Mouse (Mus musculus) limb, embryonic 15.5 days (tissue): Measurements from ENCODE around the gene Art3. TPM values are rescaled to one million over a fixed set of nuclear protein-coding genes. Genes with fewer than 3 reads are reported as not detected.

ENCODE experiments used
- ATAC-seq: fragments of 200-750 bp; cut with Nextera tagmentation; 2 replicates; pipeline ENCODE4 v1.8.0; 2017; ENCODE audit warnings: low read depth, moderate TSS enrichment; ENCODE audit not compliant: insufficient number of reproducible peaks, low FRiP score, low TSS enrichment
- H3K27ac ChIP-seq: fragments of 300-500 bp; sonication (generic); 2 replicates; pipeline ENCODE4 v1.5.1; 2015; ENCODE audit warnings: moderate library complexity, mild to moderate bottlenecking, inconsistent platforms
- H3K27me3 ChIP-seq: fragments of 300-500 bp; sonication (generic); 2 replicates; pipeline ENCODE4 v1.6.1; 2015; ENCODE audit warnings: inconsistent platforms
- H3K36me3 ChIP-seq: fragments of 300-500 bp; sonication (generic); 2 replicates; pipeline ENCODE4 v1.6.1; 2015; ENCODE audit warnings: inconsistent platforms
- H3K4me1 ChIP-seq: fragments of 300-500 bp; sonication (generic); 2 replicates; pipeline ENCODE4 v1.6.1; 2015; ENCODE audit warnings: inconsistent platforms
- H3K4me2 ChIP-seq: fragments of 300-500 bp; sonication (generic); 2 replicates; pipeline ENCODE4 v1.6.1; 2015; ENCODE audit warnings: mild to moderate bottlenecking, inconsistent platforms
- H3K4me3 ChIP-seq: fragments of 300-500 bp; sonication (generic); 2 replicates; pipeline ENCODE4 v1.5.1; 2015; ENCODE audit warnings: mild to moderate bottlenecking, inconsistent platforms
- H3K9ac ChIP-seq: fragments of 300-500 bp; sonication (generic); 2 replicates; pipeline ENCODE4 v1.6.1; 2015; ENCODE audit warnings: inconsistent platforms
- H3K9me3 ChIP-seq: fragments of 300-500 bp; sonication (generic); 2 replicates; pipeline ENCODE4 v1.6.1; 2016; ENCODE audit warnings: inconsistent platforms
- WGBS: fragments of 180-500 bp; shearing (Covaris S2); methylation state at CpG from one replicate; pipeline ENCODE4 v1.1.7; 2015; 5-methylcytosine and 5-hydroxymethylcytosine counted together
- polyA plus RNA-seq: library from polyadenylated mRNA; unstranded; fragments of >200 nt; fragmentation: Nextera tagmentation; extraction: Ambion mirVana; gene quantifications from 2 replicates; pipeline ENCODE4 v1.2.1, GENCODE M21; 2015

Gene Art3
- polyA plus RNA-seq, 1 experiment from 2014 or later = 7.3 TPM

- Histone ChIP-seq H3K27ac (no peak overlapping the region), H3K4me1 (peaks cover 9% of the 10 kb centered on the region; the same call in 1 of the 2 replicates), H3K4me3 (no peak overlapping the region), H3K4me2 (no peak overlapping the region), H3K9ac (no peak overlapping the region), H3K27me3 (no peaks in the 10 kb centered on the region), H3K36me3 (no peaks in the 10 kb centered on the region), H3K9me3 (no peaks in the 10 kb centered on the region)
- ATAC-seq = no peak
- 45% methylated on average over 7 of the region's 7 CpGs for WGBS
These were observed 53.2 kb downstream of the Art3 start for GRCm38 (mm10) chr5:92384855-92385254.

DNA sequence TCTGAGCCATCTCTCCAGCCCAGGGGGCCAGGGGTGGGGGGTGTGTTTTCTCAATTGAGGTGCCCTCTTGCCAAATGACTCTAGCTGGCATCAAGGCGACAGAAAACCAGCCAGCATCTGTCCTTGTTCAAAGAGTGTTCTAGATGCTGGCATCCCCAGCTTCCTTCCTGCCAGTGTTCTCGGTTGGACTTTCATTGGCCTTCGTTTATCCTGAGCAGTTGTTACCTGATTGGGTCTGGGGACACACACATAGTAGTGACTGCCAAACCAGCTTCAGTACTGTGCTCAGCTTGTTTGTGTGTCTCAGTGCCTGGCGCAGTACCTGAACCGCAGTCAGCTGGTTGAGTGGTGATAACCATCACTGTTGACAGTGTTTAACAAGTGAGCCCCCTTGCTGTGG, 54.5 kb downstream of the Art3 start:
- no peak for ATAC-seq
- peaks cover 9% of the 10 kb centered on the region; the same call in 1 of the 2 replicates for H3K4me1 ChIP-seq

GRCm38 (mm10) chr5:92386643-92387042, 55.0 kb downstream of the Art3 start:
- no peak overlapping the region for H3K9ac ChIP-seq
- WGBS = 28% methylated on average over 6 of the region's 6 CpGs
- H3K36me3 ChIP-seq = no peaks in the 10 kb centered on the region
- H3K27me3 ChIP-seq = peaks cover 10% of the 10 kb centered on the region; the same call in 1 of the 2 replicates
- H3K27ac ChIP-seq = no peak overlapping the region
- no peak for ATAC-seq
- H3K4me1 ChIP-seq = peaks cover 7% of the 10 kb centered on the region; the same call in 1 of the 2 replicates
- H3K4me3 ChIP-seq = no peak overlapping the region
- H3K4me2 ChIP-seq = no peak overlapping the region
- H3K9me3 ChIP-seq = no peaks in the 10 kb centered on the region

More for the DNA sequence above, 54.5 kb downstream of the Art3 start:
- H3K9ac ChIP-seq = no peak overlapping the region
- no peak overlapping the region for H3K27ac ChIP-seq
- H3K9me3 ChIP-seq = no peaks in the 10 kb centered on the region
- 0 out of 2 replicates have a peak, but pooled peaks cover 4% of the 10 kb centered on the region for H3K27me3 ChIP-seq
- WGBS = 84% methylated on average over 5 of the region's 5 CpGs
- no peaks in the 10 kb centered on the region for H3K36me3 ChIP-seq
- no peak overlapping the region for H3K4me2 ChIP-seq
- no peak overlapping the region for H3K4me3 ChIP-seq

- Histone ChIP-seq H3K9ac (no peak overlapping the region), H3K27me3 (peaks cover 18% of the 10 kb centered on the region), H3K4me3 (no peak overlapping the region), H3K9me3 (no peaks in the 10 kb centered on the region), H3K4me1 (peaks cover 10% of the 10 kb centered on the region; the same call in 1 of the 2 replicates), H3K27ac (no peak overlapping the region), H3K36me3 (no peaks in the 10 kb centered on the region), H3K4me2 (no peak overlapping the region)
- 57% methylated on average over 11 of the region's 11 CpGs for WGBS
- no peak for ATAC-seq
These were observed 55.8 kb downstream of the Art3 start for GRCm38 (mm10) chr5:92387433-92387832.

DNA sequence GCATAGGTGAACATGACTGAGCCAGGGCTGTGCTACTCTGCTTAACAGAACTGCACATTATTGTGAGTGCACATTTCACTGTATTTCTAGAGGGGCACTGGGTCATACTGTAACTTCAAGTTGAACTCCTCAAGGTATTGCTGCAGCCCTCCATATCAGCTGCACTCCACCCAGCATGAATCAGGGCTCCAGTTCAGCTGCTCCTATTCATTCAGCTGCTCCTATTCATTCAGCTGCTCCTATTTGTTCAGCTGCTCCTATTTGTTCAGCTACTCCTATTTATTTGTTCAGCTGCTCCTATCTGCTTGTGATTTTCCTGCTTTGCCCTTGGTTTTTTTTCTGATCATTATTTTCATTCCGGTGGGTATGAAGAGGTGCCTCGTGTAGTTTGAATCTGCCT, 58.4 kb downstream of the Art3 start:
- Histone ChIP-seq H3K36me3 (no peaks in the 10 kb centered on the region), H3K4me2 (no peak overlapping the region), H3K9ac (no peak overlapping the region), H3K4me3 (no peak overlapping the region), H3K4me1 (peaks cover 10% of the 10 kb centered on the region; the same call in 1 of the 2 replicates), H3K27ac (no peak overlapping the region), H3K27me3 (peaks cover 24% of the 10 kb centered on the region), H3K9me3 (no peaks in the 10 kb centered on the region)
- ATAC-seq = no peak
- WGBS = 89% methylated on average over 2 of the region's 2 CpGs

GRCm38 (mm10) chr5:92390615-92391014, 59.0 kb downstream of the Art3 start:
- H3K4me1 ChIP-seq = peaks cover 10% of the 10 kb centered on the region; the same call in 1 of the 2 replicates
- peaks cover 24% of the 10 kb centered on the region for H3K27me3 ChIP-seq
- 65% methylated on average over 8 of the region's 8 CpGs for WGBS
- no peak overlapping the region for H3K4me2 ChIP-seq
- no peak overlapping the region for H3K4me3 ChIP-seq
- H3K27ac ChIP-seq = peak overlapping the region; percentile 27; the same call in 1 of the 2 replicates
- H3K9me3 ChIP-seq = no peaks in the 10 kb centered on the region
- no peaks in the 10 kb centered on the region for H3K36me3 ChIP-seq
- ATAC-seq = no peak
- no peak overlapping the region for H3K9ac ChIP-seq

- ATAC-seq = no peak
- H3K36me3 ChIP-seq = no peaks in the 10 kb centered on the region
- 42% methylated on average over 18 of the region's 18 CpGs for WGBS
These were observed 60.9 kb downstream of the Art3 start for GRCm38 (mm10) chr5:92392542-92392941.

DNA sequence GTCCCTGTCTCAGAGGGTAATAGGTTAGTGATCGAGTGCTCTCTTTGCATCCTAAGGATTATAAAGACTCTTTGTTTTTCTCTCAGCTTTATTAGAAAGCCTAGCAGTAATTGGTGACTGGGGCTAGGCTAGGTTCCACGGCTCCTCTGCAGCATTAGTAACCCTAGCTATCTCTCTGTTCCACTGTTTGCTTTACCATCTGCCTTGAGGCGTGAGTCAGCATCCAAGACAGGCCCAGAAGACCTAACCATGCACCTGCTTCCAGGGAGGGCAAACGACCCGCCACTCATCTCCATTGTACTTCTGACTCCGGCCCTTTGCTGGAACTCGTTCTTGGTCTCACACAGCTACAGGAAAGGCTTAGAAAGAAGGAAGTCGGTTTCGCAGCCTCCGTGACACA, 62.2 kb downstream of the Art3 start:
- H3K9ac ChIP-seq = no peak overlapping the region
- 68% methylated on average over 10 of the region's 10 CpGs for WGBS
- no peak overlapping the region for H3K4me3 ChIP-seq
- H3K36me3 ChIP-seq = no peaks in the 10 kb centered on the region
- H3K27ac ChIP-seq = no peak overlapping the region
- H3K4me2 ChIP-seq = no peak overlapping the region
- 0 out of 2 replicates have a peak, but pooled peaks cover 4% of the 10 kb centered on the region for H3K4me1 ChIP-seq
- H3K27me3 ChIP-seq = peaks cover 24% of the 10 kb centered on the region
- H3K9me3 ChIP-seq = no peaks in the 10 kb centered on the region
- ATAC-seq = no peak

More at GRCm38 (mm10) chr5:92392542-92392941, 60.9 kb downstream of the Art3 start:
- Histone ChIP-seq H3K27ac (no peak overlapping the region), H3K4me1 (0 out of 2 replicates have a peak, but pooled peaks cover 6% of the 10 kb centered on the region), H3K4me3 (peak overlapping the region; percentile 18), H3K9me3 (no peaks in the 10 kb centered on the region), H3K4me2 (peak overlapping the region; percentile 34), H3K27me3 (peaks cover 24% of the 10 kb centered on the region), H3K9ac (no peak overlapping the region)

- H3K27me3 ChIP-seq = peaks cover 20% of the 10 kb centered on the region
- no peak overlapping the region for H3K9ac ChIP-seq
- 0 out of 2 replicates have a peak, but pooled peaks cover 4% of the 10 kb centered on the region for H3K4me1 ChIP-seq
- no peak overlapping the region for H3K4me2 ChIP-seq
- no peak overlapping the region for H3K27ac ChIP-seq
- ATAC-seq = no peak
- WGBS = 87% methylated on average over 3 of the region's 3 CpGs
- no peaks in the 10 kb centered on the region for H3K36me3 ChIP-seq
- H3K9me3 ChIP-seq = no peaks in the 10 kb centered on the region
- H3K4me3 ChIP-seq = no peak overlapping the region
These were observed 64.1 kb downstream of the Art3 start for GRCm38 (mm10) chr5:92395764-92396163.

GRCm38 (mm10) chr5:92396476-92396875, 64.8 kb downstream of the Art3 start:
- ATAC-seq = no peak
- 86% methylated on average over 6 of the region's 6 CpGs for WGBS
- H3K27me3 ChIP-seq = peaks cover 16% of the 10 kb centered on the region
- H3K9me3 ChIP-seq = no peaks in the 10 kb centered on the region
- H3K4me2 ChIP-seq = no peak overlapping the region
- no peak overlapping the region for H3K9ac ChIP-seq
- no peaks in the 10 kb centered on the region for H3K36me3 ChIP-seq
- H3K27ac ChIP-seq = no peak overlapping the region
- no peak overlapping the region for H3K4me3 ChIP-seq
- H3K4me1 ChIP-seq = 0 out of 2 replicates have a peak, but pooled peaks cover 4% of the 10 kb centered on the region

DNA sequence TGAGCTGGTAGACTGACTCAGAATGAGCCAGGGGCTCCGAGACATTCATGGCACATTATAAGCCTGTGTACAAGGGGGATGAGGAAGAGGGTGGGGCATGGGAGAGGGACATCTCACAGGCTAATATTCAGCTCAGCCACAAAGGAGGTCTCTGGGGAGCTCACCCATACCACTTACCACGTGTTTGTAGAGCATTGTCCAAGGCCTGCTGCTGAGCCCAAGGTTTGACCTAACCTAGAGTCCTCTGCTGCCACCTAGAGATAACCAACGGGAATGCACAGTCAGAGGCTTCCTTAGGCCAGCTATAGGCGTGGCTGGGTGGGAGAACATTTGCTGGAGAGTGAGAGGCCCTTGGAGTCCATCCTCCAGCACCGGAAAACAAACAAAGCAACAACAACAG, 66.5 kb downstream of the Art3 start:
- no peak overlapping the region for H3K4me2 ChIP-seq
- no peaks in the 10 kb centered on the region for H3K4me1 ChIP-seq
- WGBS = 23% methylated on average over 5 of the region's 5 CpGs
- no peaks in the 10 kb centered on the region for H3K9me3 ChIP-seq
- no peak overlapping the region for H3K9ac ChIP-seq
- 0 out of 2 replicates have a peak, but pooled peaks have one; percentile 50 for ATAC-seq
- H3K27ac ChIP-seq = no peak overlapping the region
- no peaks in the 10 kb centered on the region for H3K36me3 ChIP-seq
- no peak overlapping the region for H3K4me3 ChIP-seq
- H3K27me3 ChIP-seq = peaks cover 7% of the 10 kb centered on the region; the same call in 1 of the 2 replicates

GRCm38 (mm10) chr5:92402816-92403215, 71.2 kb downstream of the Art3 start:
- no peaks in the 10 kb centered on the region for H3K9me3 ChIP-seq
- no peaks in the 10 kb centered on the region for H3K4me1 ChIP-seq
- no peak overlapping the region for H3K4me3 ChIP-seq
- WGBS = 68% methylated on average over 9 of the region's 9 CpGs
- H3K27ac ChIP-seq = no peak overlapping the region
- H3K36me3 ChIP-seq = no peaks in the 10 kb centered on the region
- no peak for ATAC-seq
- no peak overlapping the region for H3K4me2 ChIP-seq
- H3K9ac ChIP-seq = no peak overlapping the region
- H3K27me3 ChIP-seq = no peaks in the 10 kb centered on the region
